Mouse (Mus musculus) forebrain, embryonic 11.5 days (tissue): ENCODE results near the gene Add2. TPM values are rescaled to one million over a fixed set of nuclear protein-coding genes. Genes with fewer than 3 reads are reported as not detected.

ENCODE experiments used
- ATAC-seq: fragments of 200-750 bp; cut with Nextera tagmentation; replicated peaks from 2 replicates; pipeline ENCODE4 v1.8.0; 2017; ENCODE audit warnings: moderate TSS enrichment; ENCODE audit not compliant: low FRiP score
- DNase-seq: peaks from one replicate; pipeline ENCODE4 v3.0.0-alpha.2; 2017; ENCODE audit warnings: low spot score
- H3K27ac ChIP-seq: fragments of 300-500 bp; sonication (generic); 2 replicates; pipeline ENCODE4 v1.5.1; 2014; ENCODE audit warnings: low read depth, low read length
- H3K27me3 ChIP-seq: fragments of 300-500 bp; sonication (generic); 2 replicates; pipeline ENCODE4 v1.6.1; 2014; ENCODE audit warnings: mild to moderate bottlenecking, low read length, mixed read lengths; ENCODE audit not compliant: control insufficient read depth, insufficient read depth
- H3K36me3 ChIP-seq: fragments of 300-500 bp; sonication (generic); 2 replicates; pipeline ENCODE4 v1.6.1; 2014; ENCODE audit warnings: mild to moderate bottlenecking, low read length, moderate library complexity, mixed read lengths; ENCODE audit not compliant: control insufficient read depth, insufficient read depth
- H3K4me1 ChIP-seq: fragments of 300-500 bp; sonication (generic); replicated peaks from 2 replicates; pipeline ENCODE4 v1.6.1; 2014; ENCODE audit warnings: low read length, mixed read lengths; ENCODE audit not compliant: control insufficient read depth, insufficient read depth
- H3K4me2 ChIP-seq: fragments of 300-500 bp; sonication (generic); 2 replicates; pipeline ENCODE4 v1.6.1; 2014; ENCODE audit warnings: low read depth, mild to moderate bottlenecking, low read length, moderate library complexity, mixed read lengths; ENCODE audit not compliant: severe bottlenecking
- H3K4me3 ChIP-seq: fragments of 300-500 bp; sonication (generic); 2 replicates; pipeline ENCODE4 v1.5.1; 2014; ENCODE audit warnings: low read depth, low read length
- H3K9ac ChIP-seq: fragments of 300-500 bp; sonication (generic); 2 replicates; pipeline ENCODE4 v1.6.1; 2014; ENCODE audit warnings: low read length
- H3K9me3 ChIP-seq: fragments of 300-500 bp; sonication (generic); 2 replicates; pipeline ENCODE4 v1.6.1; 2016; ENCODE audit warnings: low read length, mixed read lengths; ENCODE audit not compliant: control insufficient read depth
- WGBS: fragments of 180-500 bp; shearing (Covaris S2); extraction: QIAGEN DNeasy Blood & Tissue Kit; methylation state at CpG from one replicate; pipeline ENCODE4 v1.1.7; 2014; 5-methylcytosine and 5-hydroxymethylcytosine counted together
- polyA plus RNA-seq: library from polyadenylated mRNA; unstranded; fragments of >200 nt; fragmentation: Nextera tagmentation; extraction: Ambion mirVana; gene quantifications from 2 replicates; pipeline ENCODE4 v1.2.1, GENCODE M21; 2014

Add2 gene
- polyA plus RNA-seq, 1 experiment from 2014 or later, result 61.0 TPM

DNA sequence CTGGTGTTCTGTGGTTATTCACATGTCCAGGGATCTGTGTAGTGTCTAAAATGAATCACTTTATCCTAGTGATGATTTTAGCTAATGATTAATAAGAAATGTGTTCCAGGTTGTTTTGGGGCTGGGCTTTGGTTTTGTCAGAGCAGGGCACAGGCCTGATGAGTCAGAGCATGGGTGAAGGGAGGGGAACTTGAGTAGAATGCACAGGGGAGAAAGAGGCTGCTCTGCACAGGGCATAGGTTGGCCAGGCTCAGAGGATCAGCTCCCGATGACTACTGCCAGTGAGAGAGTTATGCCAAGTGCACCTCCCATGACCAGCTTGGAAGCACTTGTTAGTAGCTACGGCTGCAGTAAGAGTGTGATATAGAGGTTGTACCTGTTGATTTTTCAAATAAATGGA, 3.0 kb downstream of the Add2 start:
- no peak for DNase-seq
- Histone ChIP-seq H3K9ac (no peak overlapping the region), H3K4me1 (peaks cover 2% of the 10 kb centered on the region; the same call in 1 of the 2 replicates), H3K9me3 (no peaks in the 10 kb centered on the region), H3K4me3 (no peak overlapping the region), H3K27ac (no peak overlapping the region), H3K27me3 (no peaks in the 10 kb centered on the region; the same call in 1 of the 2 replicates), H3K36me3 (no peaks in the 10 kb centered on the region), H3K4me2 (no peak overlapping the region)
- ATAC-seq, result no peak
- 86% methylated on average over 2 of the region's 2 CpGs for WGBS

- Histone ChIP-seq H3K9me3 (no peaks in the 10 kb centered on the region), H3K36me3 (no peaks in the 10 kb centered on the region), H3K4me3 (no peak overlapping the region), H3K27me3 (no peaks in the 10 kb centered on the region), H3K4me2 (no peak overlapping the region), H3K4me1 (peaks cover 2% of the 10 kb centered on the region; the same call in 1 of the 2 replicates), H3K9ac (no peak overlapping the region), H3K27ac (no peak overlapping the region)
- WGBS, result 94% methylated on average over 1 of the region's 1 CpGs
- ATAC-seq, result no peak
- DNase-seq, result no peak
These were observed 5.2 kb downstream of the Add2 start for GRCm38 (mm10) chr6:86033635-86034034.

DNA sequence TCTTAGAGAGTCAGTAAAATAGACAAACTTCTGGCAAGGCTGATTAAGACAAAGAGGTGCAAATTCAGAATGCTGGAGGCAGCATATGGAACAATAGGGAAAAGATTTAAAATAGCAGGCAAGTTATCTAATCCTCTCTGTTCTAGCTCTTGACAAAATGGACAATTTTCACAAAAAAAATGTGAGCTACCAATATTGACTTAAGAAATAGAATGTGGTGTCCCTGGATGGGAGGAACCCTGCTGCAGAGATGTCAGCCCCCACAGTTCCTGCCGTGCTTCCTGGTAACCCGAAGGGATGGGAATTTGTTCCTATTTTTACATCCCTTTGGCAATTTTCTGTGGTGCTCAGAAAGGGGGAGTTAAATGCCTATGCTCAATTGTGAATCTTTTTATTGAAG, 10.4 kb downstream of the Add2 start:
- Histone ChIP-seq H3K9ac (no peak overlapping the region), H3K9me3 (no peaks in the 10 kb centered on the region), H3K27ac (no peak overlapping the region), H3K36me3 (no peaks in the 10 kb centered on the region), H3K4me2 (no peak overlapping the region), H3K4me3 (no peak overlapping the region), H3K27me3 (no peaks in the 10 kb centered on the region), H3K4me1 (no peaks in the 10 kb centered on the region)
- no peak for DNase-seq
- WGBS, result 73% methylated on average over 2 of the region's 2 CpGs
- no peak for ATAC-seq

DNA sequence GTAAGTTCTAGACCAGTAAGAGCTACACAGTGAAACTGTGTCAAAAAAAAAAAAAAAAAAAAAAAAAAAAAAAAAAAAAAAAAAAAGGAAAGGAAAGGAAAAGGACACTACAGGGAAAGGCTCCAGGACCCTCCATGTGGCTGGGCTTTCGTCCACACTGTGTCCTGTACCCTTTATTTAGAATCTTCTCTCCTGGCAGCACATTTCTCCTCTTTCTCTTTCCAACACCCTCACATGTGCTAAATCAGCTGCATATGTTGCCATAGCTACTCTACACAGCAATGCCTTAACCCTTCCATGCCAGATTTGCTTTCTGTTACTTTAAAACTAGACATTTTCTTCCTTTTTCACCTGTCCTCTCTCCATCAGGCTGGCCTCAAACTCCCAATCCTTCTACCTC, 11.7 kb downstream of the Add2 start:
- no peaks in the 10 kb centered on the region for H3K4me1 ChIP-seq
- H3K4me2 ChIP-seq, result no peak overlapping the region
- no peak overlapping the region for H3K4me3 ChIP-seq
- no peak for ATAC-seq
- no peak overlapping the region for H3K27ac ChIP-seq
- H3K36me3 ChIP-seq, result no peaks in the 10 kb centered on the region
- WGBS, result 67% methylated on average over 1 of the region's 1 CpGs
- no peaks in the 10 kb centered on the region for H3K27me3 ChIP-seq
- H3K9ac ChIP-seq, result no peak overlapping the region
- DNase-seq, result no peak
- H3K9me3 ChIP-seq, result no peaks in the 10 kb centered on the region

DNA sequence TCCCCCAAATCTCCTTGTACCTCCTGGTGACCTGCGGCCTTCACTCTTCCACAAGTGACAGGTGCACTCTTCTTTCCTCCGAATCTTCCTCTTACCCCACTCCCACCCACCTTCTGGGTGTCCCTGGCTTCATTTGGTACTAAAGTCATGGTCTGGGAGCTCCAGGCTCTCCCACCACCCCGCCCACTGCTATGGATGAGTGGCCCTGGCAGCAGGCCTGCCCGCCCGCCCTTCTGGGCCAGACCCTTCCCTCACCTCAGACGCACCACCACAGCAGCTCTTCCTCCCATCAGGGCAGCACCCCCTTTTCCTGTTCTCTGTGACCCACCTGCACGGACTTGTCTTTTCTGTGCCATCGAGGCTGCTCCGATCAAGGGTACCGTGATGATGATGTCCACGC, 19.0 kb downstream of the Add2 start:
- H3K27me3 ChIP-seq, result no peaks in the 10 kb centered on the region
- peaks cover 11% of the 10 kb centered on the region for H3K4me1 ChIP-seq
- H3K9ac ChIP-seq, result no peak overlapping the region
- 92% methylated on average over 11 of the region's 11 CpGs for WGBS
- H3K4me2 ChIP-seq, result no peak overlapping the region
- no peaks in the 10 kb centered on the region for H3K36me3 ChIP-seq
- no peak overlapping the region for H3K27ac ChIP-seq
- no peak overlapping the region for H3K4me3 ChIP-seq
- H3K9me3 ChIP-seq, result no peaks in the 10 kb centered on the region
- ATAC-seq, result no peak
- no peak for DNase-seq

DNA sequence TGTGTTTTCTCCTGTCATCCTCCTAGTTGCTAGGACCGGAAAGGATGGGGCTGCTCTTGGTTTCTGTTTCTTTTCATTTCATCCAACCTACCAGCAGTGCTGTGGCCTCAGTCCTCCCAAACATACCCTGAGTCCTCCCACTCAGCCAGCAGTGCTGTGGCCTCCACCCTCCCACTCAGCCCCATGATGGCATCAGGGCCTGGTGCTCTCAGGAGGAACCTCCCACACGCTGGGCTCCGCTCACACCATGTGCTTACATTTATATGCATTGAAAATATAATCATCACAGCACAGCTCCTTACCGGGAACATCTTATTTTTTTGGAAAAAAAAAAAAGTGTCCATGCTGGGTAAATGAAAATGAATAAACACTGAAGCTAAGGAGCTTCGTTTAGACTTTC, 20.0 kb downstream of the Add2 start:
- 89% methylated on average over 5 of the region's 5 CpGs for WGBS
- Histone ChIP-seq H3K27ac (no peak overlapping the region), H3K4me1 (peaks cover 21% of the 10 kb centered on the region), H3K4me2 (no peak overlapping the region), H3K36me3 (no peaks in the 10 kb centered on the region), H3K9ac (no peak overlapping the region), H3K9me3 (no peaks in the 10 kb centered on the region), H3K27me3 (no peaks in the 10 kb centered on the region), H3K4me3 (no peak overlapping the region)
- no peak for ATAC-seq
- no peak for DNase-seq

GRCm38 (mm10) chr6:86050586-86051268, 22.2 kb downstream of the Add2 start:
- WGBS, result 68% methylated on average over 6 of the region's 6 CpGs
- H3K4me3 ChIP-seq, result no peak overlapping the region
- no peaks in the 10 kb centered on the region for H3K27me3 ChIP-seq
- H3K27ac ChIP-seq, result no peak overlapping the region
- peaks cover 28% of the 10 kb centered on the region for H3K4me1 ChIP-seq
- no peak overlapping the region for H3K9ac ChIP-seq
- DNase-seq, result no peak
- no peak overlapping the region for H3K4me2 ChIP-seq
- no peaks in the 10 kb centered on the region for H3K9me3 ChIP-seq
- no peak for ATAC-seq
- no peaks in the 10 kb centered on the region for H3K36me3 ChIP-seq

GRCm38 (mm10) chr6:86052032-86052459, 23.6 kb downstream of the Add2 start:
- Histone ChIP-seq H3K4me3 (no peak overlapping the region), H3K27me3 (no peaks in the 10 kb centered on the region), H3K27ac (peak overlapping the region; percentile 89), H3K4me1 (peaks cover 28% of the 10 kb centered on the region), H3K9ac (peak overlapping the region; percentile 13), H3K9me3 (no peaks in the 10 kb centered on the region), H3K36me3 (no peaks in the 10 kb centered on the region), H3K4me2 (peak overlapping the region; percentile 19)
- 10% methylated on average over 7 of the region's 7 CpGs for WGBS
- DNase-seq, result peak; percentile 78
- peak; percentile 77 for ATAC-seq

GRCm38 (mm10) chr6:86052556-86052955, 24.1 kb downstream of the Add2 start:
- peak overlapping the region; percentile 89 for H3K27ac ChIP-seq
- H3K9ac ChIP-seq, result peak overlapping the region; percentile 13
- H3K4me2 ChIP-seq, result peak overlapping the region; percentile 19; the same call in 1 of the 2 replicates
- 23% methylated on average over 4 of the region's 4 CpGs for WGBS
- peaks cover 28% of the 10 kb centered on the region for H3K4me1 ChIP-seq
- H3K36me3 ChIP-seq, result no peaks in the 10 kb centered on the region
- no peaks in the 10 kb centered on the region for H3K9me3 ChIP-seq
- DNase-seq (no peak), ATAC-seq (peak; percentile 18; the same call in 1 of the 2 replicates)
- H3K4me3 ChIP-seq, result no peak overlapping the region
- H3K27me3 ChIP-seq, result no peaks in the 10 kb centered on the region
